Mouse (Mus musculus): ENCODE results near the gene Tmem252.
A peak's percentile ranks its signal among the peaks of the same experiment; 100 is the strongest.

Gene Tmem252

GRCm38 (mm10) chr19:24673762-24674161 lies at the start of gene Tmem252:
Gene Tmem252, plus strand, starts transcription at chr19:24674008.
- DNase-seq (ENCODE audit: low spot score in 2 of 2): no peak

- no peak for DNase-seq (ENCODE audit: low spot score in 2 of 2)
These were observed 45.8 kb upstream of the Tmem252 start for GRCm38 (mm10) chr19:24628049-24628448.

- no peak for DNase-seq (ENCODE audit: low spot score in 2 of 2)
These were observed 40.8 kb upstream of the Tmem252 start for GRCm38 (mm10) chr19:24633008-24633407.

- DNase-seq (ENCODE audit: low spot score in 2 of 2): peak; percentile 36 to 63
These were observed 39.2 kb upstream of the Tmem252 start for GRCm38 (mm10) chr19:24634602-24635001.

- DNase-seq (ENCODE audit: low spot score in 2 of 2): no peak
These were observed 37.2 kb upstream of the Tmem252 start for GRCm38 (mm10) chr19:24636616-24637015.

- DNase-seq (ENCODE audit: low spot score in 2 of 2): no peak
These were observed 35.8 kb upstream of the Tmem252 start for GRCm38 (mm10) chr19:24637988-24638387.

- DNase-seq (ENCODE audit: low spot score in 2 of 2): no peak
These were observed 32.8 kb upstream of the Tmem252 start for GRCm38 (mm10) chr19:24640982-24641381.

- no peak for DNase-seq (ENCODE audit: low spot score in 2 of 2)
These were observed 28.8 kb upstream of the Tmem252 start for GRCm38 (mm10) chr19:24644971-24645370.

- no peak for DNase-seq (ENCODE audit: low spot score in 2 of 2)
These were observed 27.5 kb upstream of the Tmem252 start for GRCm38 (mm10) chr19:24646162-24646829.

- no peak for DNase-seq (ENCODE audit: low spot score in 2 of 2)
These were observed 25.8 kb upstream of the Tmem252 start for GRCm38 (mm10) chr19:24648016-24648415.

- no peak for DNase-seq (ENCODE audit: low spot score in 2 of 2)
These were observed 23.4 kb upstream of the Tmem252 start for GRCm38 (mm10) chr19:24650428-24650827.

- DNase-seq (ENCODE audit: low spot score in 2 of 2): no peak
These were observed 22.2 kb upstream of the Tmem252 start for GRCm38 (mm10) chr19:24651595-24651994.

GRCm38 (mm10) chr19:24652342-24653019 lies 21.3 kb upstream of the Tmem252 start:
- DNase-seq (ENCODE audit: low spot score in 2 of 2): no peak

GRCm38 (mm10) chr19:24653230-24653799 lies 20.5 kb upstream of the Tmem252 start:
- DNase-seq (ENCODE audit: low spot score in 2 of 2): no peak

GRCm38 (mm10) chr19:24656981-24657380 lies 16.8 kb upstream of the Tmem252 start:
- DNase-seq (ENCODE audit: low spot score in 2 of 2): no peak

GRCm38 (mm10) chr19:24662346-24662745 lies 11.5 kb upstream of the Tmem252 start:
- no peak for DNase-seq (ENCODE audit: low spot score in 2 of 2)

- DNase-seq (ENCODE audit: low spot score in 2 of 2): no peak
These were observed 8.0 kb upstream of the Tmem252 start for GRCm38 (mm10) chr19:24665771-24666170.

- DNase-seq (ENCODE audit: low spot score in 2 of 2): no peak
These were observed 6.3 kb upstream of the Tmem252 start for GRCm38 (mm10) chr19:24667527-24667926.

GRCm38 (mm10) chr19:24671571-24671970 lies 2.2 kb upstream of the Tmem252 start:
- DNase-seq (ENCODE audit: low spot score in 2 of 2): no peak

GRCm38 (mm10) chr19:24672366-24672960 lies 1.3 kb upstream of the Tmem252 start:
- DNase-seq (ENCODE audit: low spot score in 2 of 2): no peak

GRCm38 (mm10) chr19:24673331-24673730 lies 477 bp upstream of the Tmem252 start:
- no peak for DNase-seq (ENCODE audit: low spot score in 2 of 2)

GRCm38 (mm10) chr19:24676429-24676828 lies 2.6 kb downstream of the Tmem252 start:
- DNase-seq (ENCODE audit: low spot score in 2 of 2): no peak
